Mouse (Mus musculus) spleen, postnatal 14 days (tissue): ENCODE measurements around the gene Smyd5.
A peak's percentile ranks its signal among the peaks of the same experiment; 100 is the strongest.
"Not testable (repeated sequence)": the region's sequence is repeated elsewhere in the genome, so short reads cannot be mapped to it uniquely, and the experiment has no call there.

Source experiments
- DNase-seq, 2 experiments: peaks; one replicate each; pipeline ENCODE4 v3.0.0; 2021 to 2022; ENCODE audit warnings: low spot score in 2 of 2

Gene Smyd5

DNA sequence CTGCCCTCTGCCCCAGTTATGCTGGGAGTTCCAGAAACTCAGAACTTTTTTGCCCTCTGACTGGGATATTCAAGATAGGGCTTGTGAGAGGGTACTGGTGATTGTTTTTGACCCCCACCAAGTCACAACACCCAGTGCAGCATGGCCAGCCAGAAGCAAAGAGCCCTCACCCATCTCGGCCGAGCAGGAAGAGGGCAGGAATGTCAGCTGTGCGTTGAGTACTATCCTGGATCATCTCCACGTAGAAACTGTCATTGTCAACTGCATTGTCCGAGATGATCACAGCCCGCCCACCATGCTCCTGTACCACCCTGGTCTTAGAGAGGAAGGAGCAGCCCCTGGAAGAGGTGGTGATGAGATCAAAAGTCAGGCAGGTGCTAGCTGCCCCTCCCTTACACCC lies 15.6 kb downstream of the Smyd5 start:
- no peak for DNase-seq

DNA sequence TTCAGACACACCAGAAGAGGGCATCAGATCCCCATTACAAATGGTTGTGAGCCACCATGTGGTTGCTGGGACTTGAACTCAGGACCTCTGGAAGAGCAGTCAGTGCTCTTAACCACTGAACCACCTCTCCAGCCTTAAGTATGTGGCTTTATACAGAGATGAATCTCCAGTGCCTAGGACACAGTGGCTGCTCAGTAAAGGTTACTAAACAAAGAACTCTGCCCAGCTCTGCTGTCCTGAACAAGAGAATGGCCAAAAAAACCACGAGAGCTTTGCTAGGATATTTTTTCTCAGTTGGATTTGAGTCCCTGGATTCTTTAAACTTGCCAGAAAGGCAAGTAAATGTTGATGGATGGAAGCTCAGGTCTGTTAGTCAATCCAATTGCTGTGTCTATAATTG lies 18.4 kb downstream of the Smyd5 start:
- not testable (repeated sequence) for DNase-seq

DNA sequence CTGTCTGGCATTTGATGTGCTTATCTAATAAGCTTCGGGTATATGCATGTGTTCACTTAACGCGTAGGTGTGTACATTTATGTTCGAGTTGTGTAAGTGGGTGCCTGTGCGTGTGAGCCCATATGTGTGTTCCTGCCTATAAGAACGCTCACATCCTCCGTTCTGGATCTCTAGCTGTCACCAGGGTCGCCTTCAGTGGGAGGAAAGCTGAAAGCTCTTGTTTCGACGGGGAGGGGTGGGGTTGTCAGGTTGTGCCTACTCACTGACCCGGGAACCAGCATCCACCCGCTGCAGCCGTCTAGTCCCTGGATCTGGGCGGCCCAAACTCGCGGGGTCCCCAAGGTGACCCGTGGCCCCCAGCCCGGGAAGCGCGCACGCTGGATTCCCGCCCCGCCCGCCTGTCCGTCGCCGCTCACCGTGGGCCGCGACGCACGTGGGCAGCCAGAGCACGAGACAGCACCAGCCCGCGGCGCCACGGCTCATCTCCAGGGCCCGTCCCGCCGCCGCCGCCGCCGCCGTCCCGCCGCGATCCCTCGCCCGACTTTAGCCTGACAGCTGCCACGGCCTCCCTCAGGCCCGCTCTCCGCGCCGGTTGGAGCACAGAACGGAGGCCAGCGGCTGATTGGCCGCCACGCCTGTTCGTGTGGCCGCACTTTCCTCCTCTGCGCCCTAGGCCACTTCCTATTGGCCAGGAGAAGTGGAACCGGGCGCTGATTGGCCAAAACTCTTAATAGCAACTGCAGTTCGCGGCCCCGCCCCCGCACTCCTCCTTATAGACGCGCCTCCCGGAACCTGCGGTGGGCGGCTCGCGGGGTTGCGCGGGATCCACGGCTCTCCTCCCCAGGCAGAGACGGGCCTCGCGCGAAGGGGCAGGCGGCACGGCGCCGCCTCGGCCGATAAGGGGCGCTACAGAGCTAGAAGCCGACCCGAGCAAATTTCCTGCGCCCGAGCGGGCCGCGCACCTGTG lies 19.2 kb downstream of the Smyd5 start, which contains the start of gene Cct7:
Cct7 (plus strand) TSS at position 818 of the 967 bp plus-strand sequence.
- DNase-seq, result peak; percentile 97

- peak; percentile 87 to 92 for DNase-seq
Observed at GRCm38 (mm10) chr6:85451664-85452410, 20.0 kb downstream of the Smyd5 start, which contains the start of gene Pradc1. Gene Pradc1 (minus strand): TSS chr6:85451970.

- no peak for DNase-seq
Observed at GRCm38 (mm10) chr6:85452411-85452665, 20.5 kb downstream of the Smyd5 start.

DNA sequence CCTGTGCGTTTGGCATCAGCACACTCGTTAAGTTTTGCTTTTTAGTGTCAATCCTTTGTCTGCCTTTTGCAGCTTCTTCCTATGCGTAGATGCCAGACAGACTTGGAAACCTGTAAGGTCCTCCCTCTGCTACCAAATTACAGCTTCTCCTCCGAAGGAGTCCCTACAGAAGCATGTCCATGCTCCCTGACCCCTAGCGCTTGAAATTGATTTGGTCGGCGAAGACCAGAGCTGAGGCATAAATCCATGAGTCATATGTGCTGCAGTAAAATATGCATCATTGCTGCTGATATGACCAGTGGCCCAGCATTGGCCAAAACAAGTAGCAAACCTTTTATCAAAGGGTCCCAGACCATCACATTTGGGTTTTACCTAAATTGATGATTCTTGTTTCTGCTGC lies 21.0 kb downstream of the Smyd5 start:
- no peak for DNase-seq

- DNase-seq, result no peak
Observed at GRCm38 (mm10) chr6:85459621-85460020, 27.8 kb downstream of the Smyd5 start.

GRCm38 (mm10) chr6:85465381-85465780 lies 33.6 kb downstream of the Smyd5 start:
- no peak for DNase-seq

- DNase-seq, result no peak
Observed at GRCm38 (mm10) chr6:85469660-85470430, 38.1 kb downstream of the Smyd5 start.

GRCm38 (mm10) chr6:85471962-85472361 lies 40.2 kb downstream of the Smyd5 start:
- DNase-seq, result no peak

GRCm38 (mm10) chr6:85472542-85472941 lies 40.8 kb downstream of the Smyd5 start:
- DNase-seq, result no peak

DNA sequence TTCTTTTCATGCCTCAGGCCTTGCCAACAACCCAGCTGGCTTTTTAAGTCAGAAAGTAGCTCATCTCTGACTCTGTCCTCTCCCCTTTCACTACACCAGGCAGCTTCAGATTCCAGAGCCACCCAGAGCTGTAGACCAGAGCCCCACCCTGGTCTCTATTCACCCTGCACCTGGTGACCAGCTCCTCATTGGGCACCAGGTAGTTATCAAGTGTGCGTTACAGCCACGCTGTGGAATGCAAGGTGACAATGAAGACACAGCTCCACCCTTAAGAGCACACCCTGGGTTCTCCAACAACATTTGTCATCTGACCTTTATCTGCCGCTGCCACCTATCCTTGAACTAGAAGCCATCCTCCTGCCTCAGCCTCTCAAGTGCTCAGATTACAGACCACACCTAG lies 43.8 kb downstream of the Smyd5 start:
- DNase-seq, result no peak

GRCm38 (mm10) chr6:85477366-85477917 lies 45.7 kb downstream of the Smyd5 start:
- DNase-seq, result peak in 1 of 2 experiments; percentile 16

- DNase-seq, result no peak
Observed at GRCm38 (mm10) chr6:85478416-85478815, 46.6 kb downstream of the Smyd5 start.

DNA sequence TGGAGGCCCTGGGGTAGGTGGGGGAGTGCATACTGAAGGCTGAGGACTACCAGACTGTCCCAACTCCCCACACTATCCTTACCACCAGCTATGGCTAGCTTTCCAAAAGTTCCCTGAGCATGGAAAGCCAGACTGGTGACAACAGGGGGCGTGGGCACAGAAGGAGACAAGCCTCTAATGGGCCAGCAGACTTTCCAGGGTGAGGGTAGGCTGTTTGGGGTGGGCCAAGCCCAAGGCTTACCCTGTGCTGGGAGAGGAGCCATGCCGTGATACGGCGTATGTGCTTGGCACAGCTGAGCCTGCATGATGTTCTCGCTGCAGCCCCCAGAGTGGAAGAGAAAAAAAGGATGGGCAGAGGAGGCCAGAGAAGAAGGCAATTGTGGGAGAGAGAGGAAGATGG lies 48.2 kb downstream of the Smyd5 start:
- DNase-seq, result no peak

- no peak for DNase-seq
Observed at GRCm38 (mm10) chr6:85480685-85481084, 48.9 kb downstream of the Smyd5 start.

DNA sequence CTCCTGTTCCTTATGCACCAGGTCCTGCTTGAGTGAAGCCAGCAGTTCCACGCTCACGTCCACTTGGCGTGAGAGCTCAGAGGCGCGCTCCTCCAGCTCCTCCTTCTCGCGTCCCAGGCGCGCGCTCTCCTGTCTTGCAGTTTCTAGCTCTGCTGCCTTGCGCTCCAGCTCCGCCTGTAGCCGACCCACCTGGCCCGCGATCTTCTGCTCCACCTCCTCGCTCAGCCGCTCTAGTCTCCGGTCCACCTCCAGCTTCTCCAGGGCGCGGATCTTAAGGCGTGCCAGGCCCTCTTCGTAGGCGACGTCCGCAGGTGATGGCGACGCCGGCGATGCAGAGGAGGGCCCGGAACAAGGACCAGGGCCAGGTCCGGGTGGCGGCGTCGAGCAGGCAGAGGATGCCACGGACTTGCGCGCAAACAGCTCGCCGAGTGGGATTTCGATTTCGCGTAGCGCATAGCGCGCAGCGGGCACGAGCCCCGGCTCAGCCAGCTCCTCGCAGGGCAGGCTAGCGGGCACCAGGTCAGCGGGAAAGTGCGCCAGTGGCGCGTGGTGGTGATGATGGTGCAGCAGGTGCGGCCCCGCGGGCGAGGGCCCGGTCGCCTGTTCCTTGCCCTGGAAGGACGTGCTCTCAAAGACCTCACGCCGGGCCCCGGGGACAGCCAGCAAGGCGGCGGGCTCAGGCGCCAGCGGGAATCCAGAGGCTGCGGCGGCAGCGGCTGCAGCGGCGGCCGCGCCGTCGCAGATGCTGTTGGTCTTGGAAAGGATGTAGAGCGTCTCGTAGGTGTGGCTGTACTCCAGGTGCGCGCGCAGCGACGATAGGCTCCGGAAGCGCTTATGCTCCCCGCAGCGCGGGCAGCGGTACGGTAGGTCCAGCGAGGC lies 52.3 kb downstream of the Smyd5 start:
- DNase-seq, result no peak

- DNase-seq, result no peak
Observed at GRCm38 (mm10) chr6:85485738-85486137, 53.9 kb downstream of the Smyd5 start.

DNA sequence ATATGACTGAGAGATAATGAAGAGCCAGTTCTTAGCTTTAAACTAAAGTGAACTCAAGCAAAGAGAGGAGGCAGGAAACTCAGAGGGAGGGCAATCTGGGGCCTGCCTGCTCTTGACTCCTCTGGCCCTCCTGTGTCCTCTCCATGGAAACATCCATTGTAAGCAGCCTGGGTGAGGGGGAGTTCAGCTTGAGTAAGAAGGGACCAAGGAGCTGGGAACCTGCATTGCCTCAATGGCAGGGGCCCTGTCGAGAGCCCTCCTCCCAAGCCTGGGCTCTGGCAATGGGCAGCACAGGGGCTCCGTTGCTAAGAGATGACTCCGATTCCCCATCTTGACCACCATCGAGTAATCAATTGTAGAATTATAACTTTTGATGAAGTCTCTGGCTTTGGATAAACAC lies 56.7 kb downstream of the Smyd5 start:
- no peak for DNase-seq

GRCm38 (mm10) chr6:85489717-85490116 lies 57.9 kb downstream of the Smyd5 start:
- DNase-seq, result no peak

DNA sequence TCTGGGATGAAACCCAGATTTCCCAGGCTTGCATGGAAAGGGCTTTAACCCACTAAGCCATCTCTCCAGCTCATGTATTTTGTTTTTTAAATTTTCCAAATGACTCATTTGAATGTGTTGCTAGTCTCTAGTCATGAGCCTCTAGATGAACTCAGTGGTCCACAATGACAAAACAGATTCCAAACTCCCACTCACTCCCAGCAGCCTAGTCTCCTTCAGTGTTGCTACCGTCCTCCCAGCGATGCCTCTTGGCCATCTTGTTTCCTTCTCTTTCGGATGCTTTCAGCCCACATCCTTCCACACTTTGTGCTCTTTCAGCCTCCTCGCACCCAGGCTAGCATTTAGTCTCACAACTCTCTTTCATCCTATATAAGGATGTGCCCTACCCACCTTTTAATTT lies 58.5 kb downstream of the Smyd5 start:
- no peak for DNase-seq
